Mouse (Mus musculus): ENCODE data around the gene C1ql4.

DNA sequence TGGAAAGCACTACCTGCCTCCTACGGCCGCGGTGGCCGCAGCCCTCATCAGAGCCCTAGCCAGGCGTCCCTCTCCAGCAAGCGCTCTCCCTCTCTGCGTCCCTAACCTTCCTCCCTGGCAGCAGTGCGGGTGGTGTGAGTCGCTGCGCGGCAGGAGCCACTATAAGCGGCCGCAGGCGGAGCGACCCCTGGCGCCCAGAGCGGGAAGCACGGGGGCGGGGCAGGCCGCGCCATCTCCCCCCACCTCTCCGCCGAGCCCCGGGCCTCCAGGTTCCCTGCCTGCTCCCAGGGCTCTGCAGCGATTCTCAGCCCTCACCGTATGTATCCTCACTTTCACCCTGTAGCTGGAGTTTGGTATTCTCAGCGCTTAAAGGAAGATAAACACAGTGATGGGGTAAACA, 675 bp upstream of the C1ql4 start:
- TF ChIP-seq CTCF (IDR thresholded peaks at IDR 0.05; ENCODE audit: low read depth, low read length) (no peak), GATA1 (IDR thresholded peaks at IDR 0.05; ENCODE audit: borderline replicate concordance, low read length) (no peak), POLR2AphosphoS5 (IDR thresholded peaks at IDR 0.05; ENCODE audit: insufficient replicate concordance, low read depth, low read length) (no peak), TAL1 (conservative IDR thresholded peaks at IDR 0.05; ENCODE audit: low read depth, low read length) (no peak), GATA2 (IDR thresholded peaks at IDR 0.05; ENCODE audit: borderline replicate concordance, low read depth, low read length) (no peak)
